Mouse (Mus musculus): ENCODE results near the gene Harbi1.

Harbi1 gene

DNA sequence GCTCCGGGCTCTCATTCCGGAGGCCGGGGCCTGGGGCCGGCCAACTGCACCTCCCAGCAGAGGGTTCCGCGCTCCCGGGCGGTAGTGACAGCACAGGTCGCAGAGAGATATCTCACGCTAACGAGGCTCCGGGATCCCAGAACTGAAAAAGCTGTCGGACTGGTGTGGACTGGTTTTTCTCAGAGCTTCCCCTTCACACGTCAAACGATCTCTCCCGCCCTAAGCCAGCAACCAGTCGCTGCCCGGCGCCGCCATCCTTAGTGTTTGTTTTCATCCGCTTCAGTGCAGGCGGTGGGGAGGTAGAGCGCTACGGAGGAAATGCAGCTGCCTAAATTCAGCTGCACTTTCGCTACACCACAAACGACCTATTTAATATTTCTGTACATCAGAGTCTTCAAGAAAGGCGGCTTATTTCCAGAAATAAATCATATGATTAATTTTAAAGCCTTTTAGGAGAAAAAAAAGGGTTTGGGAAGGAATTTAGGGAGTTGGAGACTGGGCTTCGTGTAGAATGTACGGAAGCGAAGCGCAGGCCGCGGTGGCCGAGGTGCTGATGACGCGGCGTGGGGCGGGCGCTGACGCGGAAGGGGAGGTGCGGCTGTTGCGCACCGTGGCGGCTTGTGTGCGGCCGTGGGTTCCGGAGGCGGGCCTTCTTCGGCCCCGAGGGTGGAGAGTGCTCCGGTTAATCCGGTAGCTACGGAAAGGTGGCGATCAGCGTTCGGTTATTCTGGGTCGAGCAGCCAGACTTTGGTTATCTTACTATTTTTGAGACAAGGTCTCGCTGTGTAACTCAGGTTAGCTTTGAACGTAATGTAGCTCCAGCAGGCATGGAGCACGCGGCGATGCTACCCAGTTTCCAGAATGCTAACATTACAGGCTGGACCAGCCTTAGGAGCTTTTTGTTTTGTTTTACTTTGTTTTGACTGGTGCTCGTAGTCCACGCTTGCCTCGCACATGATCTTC, at the start of gene Harbi1, which contains the start of gene Atg13:
Gene Harbi1, plus strand, starts transcription at position 581 of the 963 bp plus-strand sequence.
Gene Atg13, minus strand, starts transcription at position 305 of the 963 bp plus-strand sequence.
- peak; percentile 94 to 95 for DNase-seq

DNA sequence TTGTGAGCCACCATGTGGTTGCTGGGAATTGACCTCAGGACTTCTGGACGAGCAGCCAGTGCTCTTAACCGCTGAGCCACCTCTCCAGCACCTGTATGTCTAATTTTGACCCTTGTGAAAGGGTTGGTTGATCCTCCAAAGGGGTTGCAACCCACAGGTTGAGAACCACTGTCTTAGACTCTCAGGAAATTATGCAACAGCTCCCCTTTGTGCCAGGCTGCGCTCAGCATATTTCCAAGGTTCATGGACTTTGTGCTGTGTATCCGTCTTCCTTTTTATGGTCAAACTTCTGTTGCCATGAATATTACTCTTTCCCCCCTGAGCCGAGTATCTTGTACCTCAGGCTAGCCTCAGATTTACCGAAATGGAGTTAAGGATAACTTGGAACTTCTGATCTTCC, 49.7 kb upstream of the Harbi1 start:
- no peak for DNase-seq

DNA sequence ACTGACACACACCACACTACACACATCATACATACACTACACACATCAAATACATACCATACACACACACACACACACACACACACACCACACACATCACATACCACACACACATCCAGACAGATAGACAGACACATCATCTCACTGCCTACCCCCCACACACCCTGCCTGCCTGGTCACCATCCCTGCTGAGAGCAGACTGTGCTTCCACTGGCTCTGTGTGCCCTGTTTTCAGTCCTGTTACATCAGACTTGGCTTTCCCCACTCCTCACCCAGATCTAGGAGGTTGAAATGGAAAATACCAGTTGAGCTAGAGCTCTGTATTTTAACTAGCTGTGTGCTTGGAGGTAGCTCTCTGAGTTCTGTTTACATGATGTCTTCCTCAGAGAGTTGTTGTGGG, 45.9 kb upstream of the Harbi1 start:
- no peak for DNase-seq

DNA sequence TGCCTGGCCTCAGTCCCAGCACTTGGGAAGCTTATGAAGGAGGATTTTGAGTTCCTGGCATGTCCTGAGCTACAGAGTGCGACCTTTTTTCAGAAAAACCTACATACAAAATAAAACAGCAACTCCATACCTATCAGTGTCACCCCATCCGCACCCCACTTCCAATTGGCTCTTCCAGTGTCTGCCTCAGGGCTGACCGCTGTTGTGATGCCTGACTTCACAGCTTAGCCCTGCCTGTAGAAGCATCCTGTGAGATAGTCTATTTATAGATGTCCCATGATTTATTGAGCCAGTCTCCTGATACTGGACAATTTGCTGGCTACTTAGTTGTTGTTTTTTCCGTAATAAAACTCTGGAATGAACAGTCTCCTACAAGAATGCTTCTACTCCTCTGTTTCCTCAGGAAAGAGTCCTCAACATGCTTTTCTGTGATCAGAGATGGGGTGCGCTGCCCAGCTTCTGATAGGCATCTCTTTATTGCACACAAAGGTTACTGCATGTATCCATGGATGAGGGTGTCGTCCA, 44.2 kb upstream of the Harbi1 start:
- DNase-seq = no peak

DNA sequence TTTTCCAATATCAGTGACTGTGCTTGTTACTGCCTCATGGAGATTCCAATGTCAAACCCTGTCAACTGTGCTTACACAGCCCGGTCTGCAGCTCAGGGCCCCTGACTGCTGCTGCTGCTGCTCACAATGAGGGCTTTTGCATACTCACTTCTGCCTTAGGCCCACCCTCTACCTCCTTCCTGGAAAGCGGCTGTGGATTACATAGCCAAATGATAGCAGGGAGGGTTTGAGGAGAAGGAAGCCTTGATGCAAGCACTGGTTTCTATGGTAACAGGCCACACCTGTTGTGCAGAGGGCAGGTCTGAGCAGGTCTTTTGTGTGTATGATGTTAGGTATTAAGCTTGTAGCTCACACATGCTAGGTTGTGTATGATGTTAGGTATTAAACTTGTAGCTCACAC, 42.9 kb upstream of the Harbi1 start:
- DNase-seq = no peak

DNA sequence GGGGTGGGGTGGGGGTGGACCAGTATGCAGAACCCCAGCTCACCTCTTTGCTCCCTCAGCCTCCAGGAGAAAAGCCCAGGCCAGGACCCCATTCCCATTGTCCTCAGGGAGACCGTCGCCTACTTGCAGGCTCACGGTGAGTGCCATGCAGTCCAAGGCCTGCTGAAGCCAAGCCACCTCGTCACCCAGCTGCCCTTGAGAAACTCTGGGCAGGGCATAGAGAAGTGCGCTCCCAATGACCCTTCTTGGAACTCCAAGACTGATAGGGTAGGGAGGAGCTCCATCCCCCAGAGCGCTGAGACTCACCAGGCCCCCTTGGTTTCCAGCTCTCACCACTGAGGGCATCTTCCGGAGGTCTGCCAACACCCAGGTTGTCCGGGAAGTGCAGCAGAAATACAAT, 41.3 kb upstream of the Harbi1 start:
- no peak for DNase-seq

DNA sequence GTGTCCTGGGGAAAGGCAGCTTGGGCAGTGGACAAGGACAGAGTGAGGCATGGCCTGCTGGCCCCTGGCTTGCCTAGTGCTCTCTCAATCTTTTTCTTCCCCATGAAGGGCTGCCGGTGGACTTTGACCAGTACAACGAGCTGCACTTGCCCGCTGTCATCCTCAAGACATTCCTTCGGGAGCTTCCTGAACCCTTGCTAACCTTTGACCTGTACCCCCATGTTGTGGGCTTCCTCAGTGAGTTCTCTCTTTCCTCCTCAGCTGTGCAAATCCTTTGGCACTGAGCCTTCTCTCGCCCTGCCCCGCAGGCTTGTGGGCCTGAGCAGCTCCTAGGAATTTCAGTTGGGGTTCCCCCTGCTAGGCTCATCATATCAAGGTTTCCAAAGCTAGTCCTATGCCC, 40.6 kb upstream of the Harbi1 start:
- no peak for DNase-seq

DNA sequence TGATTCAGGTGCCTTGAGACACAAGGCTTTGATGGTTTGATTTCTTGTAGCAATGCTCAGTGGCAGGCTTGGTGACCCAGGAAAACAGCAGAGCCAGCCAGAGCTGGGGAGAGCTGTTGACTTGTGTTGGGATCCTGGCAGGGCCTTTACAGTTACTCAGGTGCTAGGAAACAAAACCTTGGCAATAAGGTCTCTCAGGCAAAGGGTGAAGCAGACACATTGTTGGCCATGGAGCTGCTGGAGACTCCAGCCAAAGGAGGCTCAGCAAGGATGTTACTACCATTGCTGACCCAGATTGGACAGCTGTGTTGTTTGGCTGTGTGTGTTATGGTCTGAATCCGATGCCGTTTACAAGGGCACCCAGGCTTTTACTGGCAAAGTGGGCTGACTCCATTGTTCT, 37.1 kb upstream of the Harbi1 start:
- DNase-seq = no peak

DNA sequence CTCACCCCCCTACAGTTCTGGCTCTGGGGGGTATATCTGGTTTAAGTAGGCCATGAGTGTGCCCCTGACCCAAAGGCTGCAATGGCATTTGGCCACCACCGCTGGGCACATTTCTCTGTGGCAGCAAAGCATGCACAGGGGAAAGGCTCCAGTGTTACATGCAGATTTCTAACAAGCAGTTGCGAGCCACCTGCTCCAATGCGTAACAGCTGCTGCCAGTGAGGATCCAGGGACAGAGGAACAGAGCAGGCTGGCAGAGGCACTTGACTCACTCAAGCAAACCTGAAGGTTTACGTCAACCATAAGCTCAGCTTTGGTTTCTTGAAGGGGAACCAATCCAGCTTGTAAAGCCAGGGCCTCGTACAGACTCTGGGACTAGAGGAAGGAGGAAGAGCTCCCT, 35.8 kb upstream of the Harbi1 start:
- no peak for DNase-seq

DNA sequence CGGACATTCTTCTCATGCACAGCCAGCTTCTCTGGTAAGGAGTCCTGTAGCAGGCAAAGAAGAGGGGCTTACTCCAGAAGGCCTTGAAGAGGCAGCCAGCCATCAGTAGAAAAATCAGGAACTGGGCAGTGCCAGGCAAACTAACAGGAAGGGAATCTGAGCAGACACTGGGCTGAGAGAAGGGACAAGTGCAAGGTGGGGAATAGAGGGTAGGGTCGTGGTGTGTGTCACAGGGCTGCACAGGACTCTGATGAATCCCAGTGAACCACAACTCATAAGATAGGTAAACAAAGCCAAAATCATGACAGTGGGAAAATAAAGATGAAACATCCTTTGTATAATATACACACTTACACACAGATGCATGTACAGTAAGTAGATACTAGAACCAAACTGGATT, 34.2 kb upstream of the Harbi1 start:
- no peak for DNase-seq

DNA sequence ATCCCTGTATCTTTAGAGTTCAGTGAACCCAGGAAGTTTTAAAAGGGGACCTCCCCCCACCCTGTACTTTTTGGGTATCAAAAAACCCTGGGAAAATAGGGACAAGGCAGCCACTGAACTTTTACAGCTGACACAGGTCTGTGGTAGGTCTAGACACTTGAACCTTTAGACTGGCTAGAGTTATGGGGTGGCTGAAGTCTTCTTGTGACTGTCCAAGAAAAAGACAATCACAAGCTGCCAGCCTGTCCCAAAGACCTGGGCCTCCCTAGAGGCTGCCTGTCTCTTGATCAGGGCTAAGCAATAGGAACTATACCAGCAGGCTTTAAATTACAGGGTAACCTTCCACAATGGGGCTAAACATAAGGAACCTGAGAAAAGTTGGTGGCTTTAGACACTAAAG, 33.7 kb upstream of the Harbi1 start:
- DNase-seq = no peak

DNA sequence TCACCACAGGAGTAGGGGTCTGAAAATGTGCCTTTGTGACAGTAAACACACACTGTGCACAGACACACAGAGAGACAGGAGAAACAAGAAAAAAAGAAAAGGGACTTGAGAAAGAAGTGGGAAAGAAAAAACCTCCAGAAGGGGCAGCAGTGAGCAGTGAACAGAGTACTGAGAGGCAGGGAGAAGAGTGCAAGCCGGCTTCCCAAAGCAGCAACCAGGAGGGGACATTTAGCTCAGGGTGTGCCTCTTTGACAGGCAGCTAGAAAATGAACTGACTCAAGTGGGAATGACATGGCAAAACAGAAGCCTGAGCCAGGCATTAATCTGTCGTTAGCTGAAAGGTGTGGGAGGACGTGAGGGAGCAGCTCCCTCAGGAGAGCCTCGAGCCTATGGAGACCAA, 27.8 kb upstream of the Harbi1 start:
- peak; percentile 44 to 59 for DNase-seq

DNA sequence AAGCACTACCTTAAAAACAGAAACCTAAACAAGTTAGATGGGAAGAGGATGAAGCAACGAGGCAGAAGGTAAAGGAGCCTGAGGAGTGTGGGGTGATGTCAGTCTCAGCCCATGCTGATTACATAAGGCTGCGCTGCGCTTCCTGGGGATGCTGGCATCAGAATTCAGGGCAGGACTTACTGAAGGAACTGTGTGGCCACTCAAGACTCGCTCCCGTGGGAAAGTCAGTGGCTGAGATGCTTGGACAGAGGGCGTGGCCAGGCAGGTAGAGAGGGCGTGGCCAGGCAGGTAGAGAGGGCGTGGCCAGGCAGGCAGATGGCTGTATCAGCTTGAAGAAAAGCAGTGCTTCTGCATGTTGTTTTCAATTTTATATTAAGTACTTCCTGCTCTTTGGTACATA, 26.7 kb upstream of the Harbi1 start:
- peak; percentile 28 to 34 for DNase-seq

DNA sequence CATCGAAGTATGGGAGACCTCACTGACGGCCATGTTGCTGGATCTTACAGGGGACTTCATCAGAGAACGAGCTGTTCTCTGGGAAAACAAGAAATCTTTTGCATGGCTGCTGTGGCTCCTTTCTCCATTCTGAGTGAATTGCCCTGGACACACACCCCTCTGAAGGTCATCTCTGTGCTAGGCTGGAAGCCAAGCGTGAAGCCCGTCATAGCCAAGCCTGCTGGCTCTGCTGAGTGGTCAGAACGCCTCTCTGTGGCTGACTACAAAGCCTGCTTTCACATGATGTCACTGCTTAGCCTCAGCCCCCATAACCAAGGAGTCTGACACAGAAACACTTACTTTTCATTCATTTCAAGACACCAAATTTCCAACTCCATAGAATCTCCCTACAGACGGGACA, 21.2 kb upstream of the Harbi1 start:
- peak in 1 of 2 experiments; percentile 25 for DNase-seq

DNA sequence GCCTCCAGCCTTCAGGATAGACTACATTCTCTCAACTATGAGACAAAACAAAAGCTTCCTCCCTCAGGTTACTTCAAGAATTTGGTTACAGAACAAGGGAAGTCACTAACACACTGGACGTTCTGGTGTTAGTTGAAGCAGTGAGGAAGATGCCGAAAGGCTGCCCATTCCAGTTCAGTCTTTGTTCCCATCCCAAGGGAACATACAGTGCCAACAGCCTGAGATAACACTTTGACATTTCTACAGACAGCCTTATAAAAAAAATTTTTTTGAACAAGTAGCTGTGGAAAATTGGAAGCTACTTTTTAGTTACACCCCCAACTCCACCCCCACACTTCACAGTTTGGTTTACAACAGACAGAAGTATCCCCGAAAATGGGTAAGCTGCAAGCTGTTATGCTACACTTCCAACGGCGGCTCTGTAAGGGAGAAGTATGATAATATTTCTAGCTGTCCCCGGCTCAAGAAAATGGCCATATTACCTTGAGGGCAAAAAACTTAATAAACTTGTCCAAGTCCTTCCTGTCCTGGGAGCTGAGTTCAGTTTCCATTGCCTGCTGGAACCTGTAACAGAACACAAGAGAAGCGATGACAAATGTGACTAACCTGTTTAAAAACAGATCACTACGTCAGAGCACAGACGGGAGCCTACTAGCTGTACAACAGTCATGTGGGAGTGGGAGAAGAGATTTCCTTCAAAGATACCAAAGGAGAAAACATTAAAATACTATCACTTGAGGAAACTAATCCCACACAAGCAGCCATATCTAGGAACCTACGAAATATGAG, 15.0 kb upstream of the Harbi1 start:
- DNase-seq = no peak

DNA sequence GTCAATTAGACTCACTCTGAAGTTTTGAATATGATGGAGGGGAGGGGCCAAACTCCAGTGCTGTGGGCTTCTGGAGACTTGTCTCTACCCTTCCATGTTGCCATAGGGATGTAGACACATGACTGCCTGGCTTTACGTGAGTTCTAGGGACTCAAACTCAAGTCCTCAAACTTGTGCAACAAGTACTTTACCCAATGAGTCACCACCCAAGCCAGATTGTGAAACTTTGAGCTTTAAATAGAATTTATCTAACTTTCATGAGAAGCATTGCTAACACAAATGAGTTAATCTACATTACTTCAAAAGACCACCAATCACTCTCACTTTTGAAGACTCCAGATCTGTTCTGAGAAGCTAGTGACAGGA, 14.4 kb upstream of the Harbi1 start:
- no peak for DNase-seq

DNA sequence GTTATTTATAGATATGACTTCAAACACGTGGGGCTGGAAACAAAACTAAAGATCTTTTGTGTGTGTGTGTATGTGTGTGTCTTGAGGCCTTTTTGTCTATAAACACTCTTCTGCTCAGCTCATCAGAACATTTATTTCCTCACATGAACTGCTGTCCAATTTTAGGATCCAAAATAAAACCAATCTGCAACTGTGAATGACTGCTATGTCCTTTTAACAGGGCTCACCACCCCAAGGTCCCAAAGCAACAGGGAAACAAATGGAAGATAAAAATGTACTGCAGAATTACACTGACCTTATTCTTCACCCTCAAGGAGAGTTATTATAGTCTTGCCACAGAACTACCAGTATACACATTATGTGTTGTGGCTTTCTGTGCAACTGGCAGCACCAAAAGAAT, 11.4 kb upstream of the Harbi1 start:
- DNase-seq = no peak

DNA sequence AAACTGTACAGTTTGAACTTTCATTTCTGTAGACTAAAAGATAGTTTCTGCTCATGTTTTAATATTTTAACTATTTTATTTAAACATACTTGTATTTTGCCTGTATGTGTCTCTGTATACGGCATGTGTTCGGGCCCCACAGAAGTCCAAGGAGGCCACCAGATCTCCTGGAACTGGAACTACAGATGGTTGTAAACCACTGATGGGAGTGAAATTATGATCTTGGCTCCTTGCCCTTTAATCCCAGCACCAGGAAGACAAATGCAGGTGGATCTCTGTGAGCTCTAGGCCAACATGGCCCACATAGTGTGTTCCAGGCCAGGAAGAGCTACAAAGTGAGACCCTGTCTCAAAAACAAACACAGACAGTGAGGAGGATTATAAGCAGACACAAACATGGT, 9.3 kb upstream of the Harbi1 start:
- DNase-seq = peak in 1 of 2 experiments; percentile 24

DNA sequence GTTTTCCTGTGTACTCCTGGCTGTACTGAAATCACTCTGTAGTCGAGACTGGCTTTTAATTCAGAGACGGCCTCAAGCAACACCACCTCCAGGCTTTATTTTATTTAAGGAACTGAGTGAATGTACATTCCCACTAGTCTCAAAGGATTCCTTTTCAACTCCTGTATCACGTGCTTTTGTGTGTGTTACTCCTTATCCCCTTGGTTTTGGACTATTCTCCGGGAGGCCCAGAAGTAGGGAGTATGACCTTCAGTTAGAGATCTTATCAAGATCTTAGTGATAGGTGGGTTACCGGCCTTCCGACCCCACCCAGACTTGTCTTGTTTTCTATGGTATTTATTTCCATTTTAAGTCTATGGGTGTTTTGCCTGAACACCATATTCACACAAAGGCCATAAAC, 4.9 kb upstream of the Harbi1 start:
- no peak for DNase-seq

DNA sequence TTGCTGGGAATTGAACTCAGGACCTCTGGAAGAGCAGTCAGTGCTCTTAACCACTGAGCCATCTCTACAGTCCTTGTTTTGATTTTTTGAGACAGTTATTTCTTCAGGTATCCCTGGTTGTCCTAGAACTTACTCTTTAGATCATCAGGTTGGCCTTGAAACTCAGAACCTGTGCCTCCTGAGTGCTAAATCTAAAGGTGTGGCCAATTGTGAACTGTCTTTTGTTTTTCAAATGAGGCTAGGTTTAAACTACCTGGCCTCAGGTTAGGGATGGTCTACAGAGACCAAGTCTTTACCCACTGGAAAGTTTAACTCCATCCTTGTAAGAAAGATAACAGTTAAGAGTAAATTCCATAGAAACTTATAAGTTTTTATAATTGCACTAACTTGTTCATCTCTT, 4.2 kb upstream of the Harbi1 start:
- DNase-seq = no peak

DNA sequence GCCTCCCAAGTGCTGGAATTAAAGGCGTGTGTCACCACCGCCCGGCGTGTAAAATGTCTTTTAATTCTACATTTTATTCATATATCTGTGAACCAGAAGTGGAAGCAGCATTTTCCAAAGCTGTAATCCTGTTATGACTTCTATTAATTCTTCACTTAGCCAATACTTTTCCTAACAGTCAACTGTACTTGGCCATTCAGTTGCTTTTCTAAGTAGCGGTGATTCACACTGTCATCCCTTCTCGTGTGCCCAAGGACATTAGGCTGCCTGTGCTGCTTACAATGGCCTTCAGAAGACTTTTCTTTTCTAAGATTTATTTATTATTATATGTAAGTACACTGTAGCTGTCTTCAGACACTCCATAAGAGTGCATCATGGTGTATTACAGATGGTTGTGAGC, 2.3 kb upstream of the Harbi1 start:
- no peak for DNase-seq

DNA sequence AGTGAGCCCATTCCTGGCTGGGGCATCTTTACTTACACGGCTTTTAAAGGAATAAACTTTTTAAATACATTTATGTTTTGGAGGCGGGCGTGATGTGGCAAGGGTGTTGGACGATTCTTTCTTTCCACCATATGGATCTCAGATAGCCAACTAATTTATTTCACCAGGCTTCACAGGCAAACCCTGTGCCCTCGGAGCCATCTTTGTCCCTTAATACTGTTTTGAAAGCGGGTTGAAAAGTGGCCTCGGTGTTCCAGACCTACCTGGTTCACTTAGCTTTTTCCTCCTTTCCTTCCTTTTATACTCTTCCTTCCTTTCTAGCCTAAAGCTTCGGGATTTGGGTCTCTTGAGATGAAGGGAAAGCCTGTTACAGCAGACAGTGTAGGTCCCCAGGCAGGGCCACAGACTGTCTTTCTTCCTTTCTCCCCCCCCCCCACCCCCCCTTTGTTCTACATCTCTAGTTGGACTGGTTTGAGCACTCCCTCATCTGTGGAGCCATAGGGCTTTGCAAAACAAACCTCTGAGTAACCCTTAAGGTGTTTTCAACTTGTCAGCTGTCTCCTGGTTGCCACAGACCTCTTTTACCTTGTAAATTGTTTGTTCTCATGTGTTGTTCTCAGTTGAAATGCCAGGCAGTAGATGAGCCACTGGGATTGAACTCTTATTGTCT, 739 bp downstream of the Harbi1 start:
- DNase-seq = no peak

DNA sequence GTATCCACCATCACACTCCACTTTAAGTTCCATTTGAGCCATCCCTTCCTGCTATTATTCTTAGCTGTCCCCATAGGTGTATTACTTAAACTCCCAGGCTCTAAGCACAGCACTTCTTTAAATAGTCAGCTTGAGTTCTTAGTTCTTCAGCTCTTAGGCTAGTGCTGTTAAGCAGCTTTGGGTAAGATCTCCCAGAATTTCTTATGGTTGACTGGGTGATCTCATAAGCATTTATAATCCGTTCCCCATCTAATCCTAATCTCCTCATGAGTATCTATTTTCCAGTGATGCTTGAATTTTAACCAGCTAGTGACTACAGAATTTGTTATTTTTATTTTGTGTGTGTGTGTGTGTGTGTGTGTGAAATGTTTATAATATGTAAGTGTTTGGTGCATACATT, 4.3 kb downstream of the Harbi1 start:
- DNase-seq = no peak

Data from cerebellum, adult 18-20 months (tissue).